Mouse (Mus musculus) midbrain, embryonic 13.5 days (tissue): Measurements from ENCODE around the gene Hsd17b1. TPM values are rescaled to one million over a fixed set of nuclear protein-coding genes. Genes with fewer than 3 reads are reported as not detected.

Experiments
- ATAC-seq: fragments of 200-750 bp; cut with Nextera tagmentation; 2 replicates; pipeline ENCODE4 v1.8.0; 2017; ENCODE audit warnings: mild to moderate bottlenecking, moderate TSS enrichment, moderate library complexity
- H3K27ac ChIP-seq: fragments of 300-500 bp; sonication (generic); 2 replicates; pipeline ENCODE4 v1.5.1; 2015; ENCODE audit warnings: inconsistent platforms, mild to moderate bottlenecking, moderate library complexity
- H3K27me3 ChIP-seq: fragments of 300-500 bp; sonication (generic); 2 replicates; pipeline ENCODE4 v1.6.1; 2015; ENCODE audit warnings: mild to moderate bottlenecking, inconsistent platforms
- H3K36me3 ChIP-seq: fragments of 300-500 bp; sonication (generic); 2 replicates; pipeline ENCODE4 v1.6.1; 2015; ENCODE audit warnings: mild to moderate bottlenecking, inconsistent platforms
- H3K4me1 ChIP-seq: fragments of 300-500 bp; sonication (generic); replicated peaks from 2 replicates; pipeline ENCODE4 v1.6.1; 2015; ENCODE audit warnings: inconsistent platforms
- H3K4me2 ChIP-seq: fragments of 300-500 bp; sonication (generic); replicated peaks from 2 replicates; pipeline ENCODE4 v1.6.1; 2015; ENCODE audit warnings: moderate library complexity, mild to moderate bottlenecking, inconsistent platforms
- H3K4me3 ChIP-seq: fragments of 300-500 bp; sonication (generic); replicated peaks from 2 replicates; pipeline ENCODE4 v1.5.1; 2015; ENCODE audit warnings: mild to moderate bottlenecking, inconsistent platforms
- H3K9ac ChIP-seq: fragments of 300-500 bp; sonication (generic); replicated peaks from 2 replicates; pipeline ENCODE4 v1.6.1; 2015; ENCODE audit warnings: mild to moderate bottlenecking, inconsistent platforms
- H3K9me3 ChIP-seq: fragments of 300-500 bp; sonication (generic); 2 replicates; pipeline ENCODE4 v1.6.1; 2016; ENCODE audit warnings: mild to moderate bottlenecking, inconsistent platforms
- WGBS: fragments of 180-500 bp; shearing (Covaris S2); methylation state at CpG from one replicate; pipeline ENCODE4 v1.1.7; 2015; 5-methylcytosine and 5-hydroxymethylcytosine counted together
- polyA plus RNA-seq: library from polyadenylated mRNA; unstranded; fragments of >200 nt; fragmentation: Nextera tagmentation; extraction: Ambion mirVana; gene quantifications from 2 replicates; pipeline ENCODE4 v1.2.1, GENCODE M21; 2015

Gene Hsd17b1
- polyA plus RNA-seq, 1 experiment from 2014 or later = not detected

GRCm38 (mm10) chr11:101087682-101088055, 9.5 kb downstream of the Hsd17b1 start:
- peaks cover 48% of the 10 kb centered on the region for H3K36me3 ChIP-seq
- WGBS = 12% methylated on average over 8 of the region's 8 CpGs

GRCm38 (mm10) chr11:101089931-101090330, 11.7 kb downstream of the Hsd17b1 start:
- Histone ChIP-seq H3K4me1 (peaks cover 42% of the 10 kb centered on the region), H3K36me3 (peaks cover 56% of the 10 kb centered on the region)
- 91% methylated on average over 1 of the region's 1 CpGs for WGBS

More at GRCm38 (mm10) chr11:101087682-101088055, 9.5 kb downstream of the Hsd17b1 start:
- peak overlapping the region; percentile 96 for H3K4me2 ChIP-seq
- H3K27me3 ChIP-seq = no peaks in the 10 kb centered on the region
- H3K4me3 ChIP-seq = peak overlapping the region; percentile 79
- H3K27ac ChIP-seq = peak overlapping the region; percentile 88
- no peak; the same call in 1 of the 2 replicates for ATAC-seq
- H3K9ac ChIP-seq = peak overlapping the region; percentile 91
- no peaks in the 10 kb centered on the region for H3K9me3 ChIP-seq
- peaks cover 41% of the 10 kb centered on the region for H3K4me1 ChIP-seq

GRCm38 (mm10) chr11:101094930-101095313, 16.7 kb downstream of the Hsd17b1 start:
- Histone ChIP-seq H3K9me3 (no peaks in the 10 kb centered on the region), H3K36me3 (peaks cover 72% of the 10 kb centered on the region), H3K4me1 (peaks cover 22% of the 10 kb centered on the region), H3K27me3 (no peaks in the 10 kb centered on the region), H3K9ac (peak overlapping the region; percentile 76), H3K4me2 (peak overlapping the region; percentile 96), H3K4me3 (peak overlapping the region; percentile 65), H3K27ac (peak overlapping the region; percentile 87; the same call in 1 of the 2 replicates)
- whole genome bisulfite sequencing = under 1% methylated on average over 18 of the region's 18 CpGs
- ATAC-seq = no peak

More at GRCm38 (mm10) chr11:101089931-101090330, 11.7 kb downstream of the Hsd17b1 start:
- no peak overlapping the region for H3K4me3 ChIP-seq
- no peaks in the 10 kb centered on the region for H3K27me3 ChIP-seq
- H3K4me2 ChIP-seq = no peak overlapping the region
- no peak overlapping the region for H3K9ac ChIP-seq
- no peak for ATAC-seq
- H3K9me3 ChIP-seq = no peaks in the 10 kb centered on the region
- H3K27ac ChIP-seq = no peak overlapping the region

GRCm38 (mm10) chr11:101095314-101096024, 17.3 kb downstream of the Hsd17b1 start, which contains the start of gene Psmc3ip:
Psmc3ip (minus strand) TSS chr11:101095436.
- Histone ChIP-seq H3K4me2 (peak within 1 kb of the TSS; percentile 96), H3K9me3 (no peaks in the 10 kb centered on the region), H3K4me3 (peak within 1 kb of the TSS; percentile 65), H3K27ac (peak within 1 kb of the TSS; percentile 87), H3K4me1 (peaks cover 22% of the 10 kb centered on the region), H3K36me3 (peaks cover 72% of the 10 kb centered on the region), H3K9ac (peak within 1 kb of the TSS; percentile 77), H3K27me3 (no peaks in the 10 kb centered on the region)
- WGBS = under 1% methylated on average over 43 of the region's 43 CpGs
- ATAC-seq = peak; percentile 98

GRCm38 (mm10) chr11:101098231-101098630, 20.0 kb downstream of the Hsd17b1 start:
- Histone ChIP-seq H3K4me2 (no peak overlapping the region), H3K27ac (no peak overlapping the region), H3K36me3 (peaks cover 70% of the 10 kb centered on the region), H3K27me3 (no peaks in the 10 kb centered on the region), H3K9me3 (no peaks in the 10 kb centered on the region), H3K4me3 (no peak overlapping the region), H3K4me1 (peaks cover 22% of the 10 kb centered on the region), H3K9ac (no peak overlapping the region)
- 92% methylated on average over 8 of the region's 8 CpGs for WGBS
- no peak for ATAC-seq

GRCm38 (mm10) chr11:101103011-101103410, 24.8 kb downstream of the Hsd17b1 start:
- Histone ChIP-seq H3K36me3 (peaks cover 77% of the 10 kb centered on the region), H3K27me3 (no peaks in the 10 kb centered on the region), H3K4me2 (no peak overlapping the region), H3K9me3 (no peaks in the 10 kb centered on the region), H3K9ac (no peak overlapping the region), H3K4me3 (no peak overlapping the region), H3K4me1 (no peaks in the 10 kb centered on the region), H3K27ac (no peak overlapping the region)
- no peak for ATAC-seq
- 96% methylated on average over 5 of the region's 5 CpGs for WGBS

GRCm38 (mm10) chr11:101109351-101109750, 31.1 kb downstream of the Hsd17b1 start:
- Histone ChIP-seq H3K4me1 (0 out of 2 replicates have a peak, but pooled peaks cover 2% of the 10 kb centered on the region), H3K27me3 (no peaks in the 10 kb centered on the region), H3K36me3 (peaks cover 15% of the 10 kb centered on the region), H3K4me3 (no peak overlapping the region), H3K9me3 (no peaks in the 10 kb centered on the region), H3K27ac (no peak overlapping the region), H3K9ac (no peak overlapping the region), H3K4me2 (no peak overlapping the region)
- WGBS = 61% methylated on average over 4 of the region's 4 CpGs
- ATAC-seq = no peak

- Histone ChIP-seq H3K4me2 (no peak overlapping the region), H3K4me1 (peaks cover 12% of the 10 kb centered on the region), H3K4me3 (no peak overlapping the region), H3K9ac (peak overlapping the region; percentile 48; the same call in 1 of the 2 replicates), H3K36me3 (peaks cover 2% of the 10 kb centered on the region; the same call in 1 of the 2 replicates), H3K27me3 (no peaks in the 10 kb centered on the region), H3K27ac (no peak overlapping the region), H3K9me3 (no peaks in the 10 kb centered on the region)
- 79% methylated on average over 5 of the region's 5 CpGs for WGBS
- ATAC-seq = no peak
Observed at GRCm38 (mm10) chr11:101110708-101111107, 32.5 kb downstream of the Hsd17b1 start.

- Histone ChIP-seq H3K27ac (no peak overlapping the region), H3K4me1 (peaks cover 17% of the 10 kb centered on the region), H3K4me2 (no peak overlapping the region), H3K36me3 (no peaks in the 10 kb centered on the region), H3K9me3 (no peaks in the 10 kb centered on the region), H3K4me3 (no peak overlapping the region), H3K9ac (no peak overlapping the region), H3K27me3 (no peaks in the 10 kb centered on the region)
- ATAC-seq = no peak
- 92% methylated on average over 4 of the region's 4 CpGs for WGBS
Observed at GRCm38 (mm10) chr11:101111178-101111577, 33.0 kb downstream of the Hsd17b1 start.

- no peak overlapping the region for H3K9ac ChIP-seq
- H3K4me1 ChIP-seq = peaks cover 21% of the 10 kb centered on the region
- H3K4me2 ChIP-seq = no peak overlapping the region
- peaks cover 4% of the 10 kb centered on the region; the same call in 1 of the 2 replicates for H3K36me3 ChIP-seq
- no peak overlapping the region for H3K4me3 ChIP-seq
- no peaks in the 10 kb centered on the region for H3K27me3 ChIP-seq
- no peak overlapping the region for H3K27ac ChIP-seq
- WGBS = 95% methylated on average over 3 of the region's 3 CpGs
- no peak for ATAC-seq
- H3K9me3 ChIP-seq = no peaks in the 10 kb centered on the region
Observed at GRCm38 (mm10) chr11:101112186-101112585, 34.0 kb downstream of the Hsd17b1 start.

- 68% methylated on average over 2 of the region's 2 CpGs for WGBS
- H3K9ac ChIP-seq = 0 out of 2 replicates have a peak overlapping the region, but pooled peaks have one; percentile 23
- no peak overlapping the region for H3K4me2 ChIP-seq
Observed at GRCm38 (mm10) chr11:101115564-101115963, 37.4 kb downstream of the Hsd17b1 start.

GRCm38 (mm10) chr11:101118105-101118504, 39.9 kb downstream of the Hsd17b1 start:
- H3K36me3 ChIP-seq = peaks cover 17% of the 10 kb centered on the region
- peaks cover 52% of the 10 kb centered on the region for H3K4me1 ChIP-seq
- H3K27me3 ChIP-seq = no peaks in the 10 kb centered on the region
- H3K9ac ChIP-seq = peak overlapping the region; percentile 98
- ATAC-seq = no peak
- H3K9me3 ChIP-seq = no peaks in the 10 kb centered on the region
- WGBS = 67% methylated on average over 4 of the region's 4 CpGs
- no peak overlapping the region for H3K27ac ChIP-seq
- H3K4me2 ChIP-seq = peak overlapping the region; percentile 98
- peak overlapping the region; percentile 90 for H3K4me3 ChIP-seq

More at GRCm38 (mm10) chr11:101115564-101115963, 37.4 kb downstream of the Hsd17b1 start:
- Histone ChIP-seq H3K9me3 (no peaks in the 10 kb centered on the region), H3K4me1 (peaks cover 42% of the 10 kb centered on the region), H3K27me3 (no peaks in the 10 kb centered on the region), H3K27ac (peak overlapping the region; percentile 51; the same call in 1 of the 2 replicates), H3K36me3 (peaks cover 4% of the 10 kb centered on the region; the same call in 1 of the 2 replicates), H3K4me3 (no peak overlapping the region)
- ATAC-seq = no peak
